Mouse (Mus musculus): ENCODE measurements around the gene Col4a2. TPM values are rescaled to one million over a fixed set of nuclear protein-coding genes. Genes with fewer than 3 reads are reported as not detected.

Gene Col4a2
- polyA plus RNA-seq, 1 experiment from 2014 or later: 82.2 TPM

DNA sequence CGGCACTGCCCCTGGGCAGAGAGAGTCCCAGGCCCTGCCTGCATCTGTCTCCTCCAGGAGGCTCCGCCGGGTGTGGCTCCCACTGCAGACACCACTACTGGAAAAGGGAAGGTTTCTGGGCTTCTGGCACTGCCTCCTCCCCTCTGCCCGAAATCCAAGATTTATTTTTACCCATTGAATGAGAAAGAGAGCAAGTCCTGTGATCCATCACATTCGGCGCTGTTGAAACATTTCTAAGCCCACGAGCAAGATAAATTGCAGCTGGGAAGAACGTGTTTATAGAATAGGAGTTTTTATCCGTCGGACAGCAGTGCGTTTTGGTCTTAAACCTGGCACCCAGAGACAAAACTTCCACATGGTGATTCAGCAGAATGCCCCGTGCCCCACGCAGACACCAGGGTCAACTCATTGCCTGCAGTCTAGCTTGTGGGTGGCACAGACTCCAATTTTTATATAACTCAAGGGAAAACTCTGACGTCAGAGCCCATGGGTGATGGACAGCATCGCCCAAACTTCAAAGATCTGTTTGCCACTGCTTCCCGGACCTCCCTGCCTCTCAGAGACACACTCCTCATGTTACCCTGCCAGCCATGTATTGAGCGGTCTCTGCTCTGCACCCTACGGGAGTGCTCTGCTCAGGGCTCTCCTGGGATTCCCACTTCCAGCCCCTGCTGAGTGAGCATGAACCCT lies 63.3 kb downstream of the Col4a2 start:
- H3K36me3 ChIP-seq: no peaks in the 10 kb centered on the region
- H3K4me1 ChIP-seq: peaks cover 18% of the 10 kb centered on the region
- H3K4me2 ChIP-seq (replicated peaks): no peak overlapping the region
- H3K27ac ChIP-seq: peak overlapping the region; percentile 0; the same call in 1 of the 2 replicates
- no peak overlapping the region for H3K9ac ChIP-seq
- 53% methylated on average over 18 of the region's 18 CpGs for WGBS
- no peaks in the 10 kb centered on the region for H3K9me3 ChIP-seq
- no peaks in the 10 kb centered on the region for H3K27me3 ChIP-seq
- H3K4me3 ChIP-seq: no peak overlapping the region
- ATAC-seq (ENCODE audit: insufficient number of reproducible peaks, insufficient read depth, low FRiP score, low TSS enrichment): peak; percentile 65; the same call in 1 of the 2 replicates

DNA sequence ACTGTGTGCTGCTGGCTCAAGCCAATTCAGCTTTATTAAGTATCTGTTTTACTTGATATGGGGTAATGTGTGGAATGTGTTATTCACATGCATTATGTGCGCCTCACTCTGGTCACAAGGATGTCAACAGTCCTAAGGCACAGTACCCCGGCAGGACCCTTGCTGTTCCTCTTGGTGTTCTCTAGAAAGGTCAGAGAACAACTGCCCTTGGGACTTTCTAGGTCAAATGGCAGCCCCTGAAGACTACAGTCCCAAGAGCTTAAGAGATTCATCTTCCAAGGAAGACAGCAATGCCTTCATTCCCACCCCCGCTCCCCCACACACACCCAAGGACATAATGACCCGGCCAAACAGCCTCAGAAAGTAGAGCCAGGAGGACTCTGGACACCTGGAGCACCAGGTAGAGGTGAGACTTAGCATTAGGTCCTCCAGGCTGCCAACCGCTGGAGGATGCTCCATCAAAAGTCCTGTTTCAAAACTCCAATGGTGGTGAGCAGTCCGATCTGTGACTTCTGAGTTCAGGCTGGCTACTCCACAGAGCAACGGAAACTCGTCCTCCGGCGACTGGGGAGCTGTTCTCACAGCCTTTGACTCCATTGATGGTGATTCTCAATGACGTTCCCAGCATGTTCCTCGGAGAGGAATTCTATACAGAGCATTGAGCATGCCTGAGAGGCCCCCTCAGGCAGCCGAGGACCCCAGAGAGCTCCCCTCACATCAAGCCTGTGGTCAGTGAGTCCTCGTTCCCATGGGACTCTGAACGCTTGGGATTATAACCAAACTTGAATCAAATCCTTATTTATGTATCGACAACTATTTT lies 65.0 kb downstream of the Col4a2 start:
- no peak overlapping the region for H3K27ac ChIP-seq
- no peak overlapping the region for H3K4me3 ChIP-seq
- no peak overlapping the region for H3K4me2 ChIP-seq (replicated peaks)
- H3K9me3 ChIP-seq: no peaks in the 10 kb centered on the region
- H3K4me1 ChIP-seq: peaks cover 32% of the 10 kb centered on the region
- H3K9ac ChIP-seq: no peak overlapping the region
- H3K27me3 ChIP-seq: no peaks in the 10 kb centered on the region
- no peak for ATAC-seq (ENCODE audit: insufficient number of reproducible peaks, insufficient read depth, low FRiP score, low TSS enrichment)
- 82% methylated on average over 16 of the region's 16 CpGs for WGBS
- no peaks in the 10 kb centered on the region for H3K36me3 ChIP-seq

DNA sequence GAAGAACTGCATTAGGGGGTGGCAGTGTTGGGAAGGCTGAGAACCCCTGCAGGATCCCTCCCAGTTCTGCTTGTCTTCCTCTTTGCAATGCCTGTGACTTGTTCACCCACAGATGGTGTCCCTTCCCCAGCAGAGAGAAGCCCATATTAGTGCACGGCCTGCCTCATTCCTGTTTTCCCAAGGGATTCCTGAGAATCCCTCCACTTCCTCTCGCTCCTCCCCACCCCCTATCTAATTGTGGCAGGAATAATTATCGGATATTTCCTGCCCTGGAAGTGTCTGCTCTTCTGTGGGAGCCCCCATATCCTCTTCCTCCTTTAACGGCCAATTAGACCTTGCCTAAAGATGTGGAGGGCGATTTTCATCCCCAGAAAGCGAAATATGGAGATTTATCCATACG lies 67.0 kb downstream of the Col4a2 start:
- Histone ChIP-seq H3K27me3 (no peaks in the 10 kb centered on the region), H3K36me3 (no peaks in the 10 kb centered on the region), H3K9me3 (no peaks in the 10 kb centered on the region), H3K9ac (no peak overlapping the region), H3K4me1 (peaks cover 34% of the 10 kb centered on the region), H3K27ac (no peak overlapping the region), H3K4me2 (replicated peaks) (no peak overlapping the region), H3K4me3 (no peak overlapping the region)
- 54% methylated on average over 7 of the region's 7 CpGs for WGBS
- ATAC-seq (ENCODE audit: insufficient number of reproducible peaks, insufficient read depth, low FRiP score, low TSS enrichment): no peak

DNA sequence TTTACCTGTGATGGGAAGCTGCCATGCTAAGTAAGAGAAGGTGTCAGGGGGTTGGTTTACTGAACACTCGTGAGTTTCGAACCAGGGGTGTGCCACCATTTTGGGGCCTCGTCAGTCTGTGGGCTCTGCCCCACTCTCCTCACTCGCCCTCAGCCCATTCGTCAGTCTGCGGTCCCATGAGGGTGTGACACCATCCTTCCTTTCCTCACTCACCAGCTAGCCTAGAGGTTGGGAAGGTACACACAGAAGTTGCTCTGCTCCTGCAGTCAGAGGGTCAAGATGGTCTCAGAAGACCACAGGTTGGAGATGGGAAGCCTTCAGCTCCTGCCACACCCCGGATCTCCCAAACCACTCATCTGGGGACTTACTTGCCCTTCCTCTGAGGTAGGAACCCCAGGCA lies 68.9 kb downstream of the Col4a2 start:
- Histone ChIP-seq H3K4me2 (replicated peaks) (no peak overlapping the region), H3K27me3 (no peaks in the 10 kb centered on the region), H3K9ac (no peak overlapping the region), H3K27ac (no peak overlapping the region), H3K9me3 (no peaks in the 10 kb centered on the region), H3K36me3 (no peaks in the 10 kb centered on the region), H3K4me1 (peaks cover 34% of the 10 kb centered on the region), H3K4me3 (no peak overlapping the region)
- 83% methylated on average over 7 of the region's 7 CpGs for WGBS
- ATAC-seq (ENCODE audit: insufficient number of reproducible peaks, insufficient read depth, low FRiP score, low TSS enrichment): no peak

DNA sequence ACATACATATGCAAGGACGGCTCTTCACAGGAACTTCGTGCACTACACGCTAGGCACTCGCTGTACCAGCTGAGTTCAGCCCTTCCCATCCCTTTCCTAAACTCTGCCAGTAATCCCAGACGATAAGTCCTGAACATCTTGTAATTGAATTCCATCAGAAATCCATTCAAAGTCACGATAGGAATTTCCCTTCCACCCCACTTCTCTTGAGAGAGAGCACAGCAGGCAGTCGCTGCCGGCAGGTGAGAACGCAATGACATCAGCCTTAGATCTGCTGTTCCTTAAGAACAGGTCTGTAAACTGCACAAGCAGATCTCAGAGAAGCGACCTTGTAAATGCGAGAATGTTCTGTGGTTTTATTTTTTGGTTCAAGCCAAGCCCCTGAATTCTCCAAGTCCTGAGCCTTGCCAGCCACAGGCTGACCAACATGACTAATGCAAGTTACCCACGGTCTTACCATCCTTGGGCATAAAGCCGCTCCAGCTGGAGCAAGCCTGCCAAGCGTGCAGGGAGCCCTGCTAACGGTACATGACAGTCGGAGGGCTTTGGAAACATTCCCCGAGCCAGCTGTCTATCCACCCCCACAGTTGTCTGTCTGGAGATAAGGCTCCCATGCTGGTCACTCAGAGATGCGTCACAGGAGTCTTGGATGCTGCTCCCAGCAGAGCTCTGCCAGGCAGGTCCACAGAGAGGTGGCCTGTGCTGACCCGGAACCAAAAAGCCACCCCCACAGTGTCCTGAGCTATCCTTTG lies 69.6 kb downstream of the Col4a2 start:
- ATAC-seq (ENCODE audit: insufficient number of reproducible peaks, insufficient read depth, low FRiP score, low TSS enrichment): peak; percentile 45; the same call in 1 of the 2 replicates
- Histone ChIP-seq H3K4me3 (no peak overlapping the region), H3K36me3 (no peaks in the 10 kb centered on the region), H3K4me1 (peaks cover 33% of the 10 kb centered on the region), H3K4me2 (replicated peaks) (no peak overlapping the region), H3K9ac (no peak overlapping the region), H3K27ac (no peak overlapping the region), H3K9me3 (no peaks in the 10 kb centered on the region), H3K27me3 (no peaks in the 10 kb centered on the region)
- 50% methylated on average over 19 of the region's 19 CpGs for WGBS

DNA sequence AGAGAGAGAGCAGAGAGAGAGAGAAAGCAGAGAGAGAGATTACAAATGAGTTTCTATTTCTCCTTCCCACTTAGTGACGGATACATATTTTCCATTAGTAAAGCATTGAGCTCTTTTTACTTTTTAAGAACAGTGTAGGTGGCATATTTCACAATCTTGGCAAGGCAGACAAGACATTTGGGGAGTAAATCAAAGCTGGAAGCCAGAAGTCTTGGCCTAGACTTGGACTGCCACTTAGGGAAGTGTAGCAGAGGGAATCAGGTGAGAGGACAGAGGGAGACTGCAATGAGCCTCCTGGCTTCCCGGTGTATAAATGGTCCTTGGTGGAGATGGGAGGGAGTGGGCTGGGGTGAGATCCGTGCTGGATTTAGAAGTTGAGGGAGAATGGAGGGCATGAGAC lies 70.3 kb downstream of the Col4a2 start:
- no peaks in the 10 kb centered on the region for H3K36me3 ChIP-seq
- no peak overlapping the region for H3K9ac ChIP-seq
- H3K27ac ChIP-seq: no peak overlapping the region
- no peak for ATAC-seq (ENCODE audit: insufficient number of reproducible peaks, insufficient read depth, low FRiP score, low TSS enrichment)
- H3K4me2 ChIP-seq (replicated peaks): no peak overlapping the region
- H3K4me1 ChIP-seq: peaks cover 33% of the 10 kb centered on the region
- WGBS: 62% methylated on average over 3 of the region's 3 CpGs
- no peaks in the 10 kb centered on the region for H3K27me3 ChIP-seq
- no peak overlapping the region for H3K4me3 ChIP-seq
- no peaks in the 10 kb centered on the region for H3K9me3 ChIP-seq

DNA sequence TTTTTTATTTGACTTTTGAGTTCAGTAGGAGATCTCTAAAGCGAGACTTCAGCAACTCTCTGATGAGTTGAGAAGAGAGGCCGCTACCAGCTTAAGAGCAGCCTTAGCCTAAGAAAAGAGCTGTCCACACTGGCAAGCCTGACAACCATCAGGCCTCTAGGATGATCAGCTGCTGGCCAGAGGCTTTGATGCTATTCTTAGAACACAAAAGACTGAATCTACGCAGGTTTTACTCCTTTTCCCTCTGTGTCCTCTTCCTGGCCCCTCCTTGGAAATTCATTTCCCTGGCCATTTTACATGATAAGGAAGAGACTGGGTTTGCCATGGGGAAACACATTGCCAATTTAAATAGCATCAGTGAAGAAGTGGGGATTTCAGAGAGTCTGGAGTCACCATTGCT lies 70.8 kb downstream of the Col4a2 start:
- Histone ChIP-seq H3K27ac (no peak overlapping the region), H3K36me3 (no peaks in the 10 kb centered on the region), H3K27me3 (no peaks in the 10 kb centered on the region), H3K4me1 (peaks cover 33% of the 10 kb centered on the region), H3K4me3 (no peak overlapping the region), H3K9me3 (no peaks in the 10 kb centered on the region), H3K4me2 (replicated peaks) (no peak overlapping the region), H3K9ac (no peak overlapping the region)
- 75% methylated on average over 3 of the region's 3 CpGs for WGBS
- no peak for ATAC-seq (ENCODE audit: insufficient number of reproducible peaks, insufficient read depth, low FRiP score, low TSS enrichment)

DNA sequence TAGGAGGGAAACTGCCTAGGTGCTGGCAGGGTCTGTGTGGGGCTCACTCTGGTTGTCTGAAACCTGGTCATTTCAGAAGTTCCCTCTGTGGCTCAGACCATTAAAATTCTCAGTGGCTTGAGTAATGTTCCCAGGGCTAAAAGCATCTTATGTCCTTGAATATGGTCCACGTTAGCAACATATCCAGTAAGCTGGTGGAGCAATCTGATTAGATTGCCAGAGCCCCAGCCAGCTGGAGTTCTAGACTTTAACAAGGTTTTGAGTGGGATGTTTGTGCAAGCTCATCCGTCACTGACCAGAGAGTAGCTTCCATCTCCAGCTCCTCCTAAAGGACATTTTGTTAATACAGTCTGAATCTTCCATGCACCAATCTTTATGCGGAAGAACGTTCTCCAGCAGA lies 72.2 kb downstream of the Col4a2 start:
- Histone ChIP-seq H3K4me3 (no peak overlapping the region), H3K9ac (no peak overlapping the region), H3K4me2 (replicated peaks) (no peak overlapping the region), H3K27ac (no peak overlapping the region), H3K36me3 (no peaks in the 10 kb centered on the region), H3K27me3 (no peaks in the 10 kb centered on the region), H3K4me1 (peaks cover 25% of the 10 kb centered on the region), H3K9me3 (no peaks in the 10 kb centered on the region)
- no peak for ATAC-seq (ENCODE audit: insufficient number of reproducible peaks, insufficient read depth, low FRiP score, low TSS enrichment)
- 80% methylated on average over 4 of the region's 4 CpGs for WGBS

DNA sequence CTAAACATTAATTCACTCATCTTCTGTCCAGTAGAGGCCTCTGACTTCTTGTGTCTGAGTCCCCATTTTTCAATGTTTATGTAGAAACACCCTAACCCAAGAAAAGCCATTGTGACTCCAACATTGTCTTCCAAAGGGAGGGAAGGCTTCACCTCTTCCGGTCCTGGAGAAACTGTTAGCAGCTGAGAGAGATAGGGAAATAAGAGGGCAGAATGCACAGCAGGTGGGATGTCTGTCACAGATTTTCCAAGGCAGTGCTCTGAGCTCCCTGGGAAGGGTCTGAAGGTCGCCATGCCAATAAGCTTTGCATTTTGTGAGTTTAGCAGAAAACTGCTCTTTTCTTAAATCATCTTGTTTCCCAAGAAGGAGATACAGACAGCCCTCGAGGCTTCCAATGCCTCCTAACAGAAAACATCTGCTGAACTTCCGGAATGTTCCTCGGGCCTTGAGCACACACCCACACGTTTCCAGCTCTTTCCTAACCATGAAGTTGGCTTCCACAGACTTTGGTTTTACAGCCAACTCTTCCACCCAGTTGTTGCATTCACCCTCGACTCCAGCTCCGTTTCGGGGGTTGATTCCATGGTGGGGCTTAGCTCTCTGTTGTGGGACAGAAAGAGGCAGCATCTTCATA lies 72.8 kb downstream of the Col4a2 start:
- H3K36me3 ChIP-seq: no peaks in the 10 kb centered on the region
- WGBS: 56% methylated on average over 9 of the region's 9 CpGs
- no peak overlapping the region for H3K4me2 ChIP-seq (replicated peaks)
- H3K27ac ChIP-seq: no peak overlapping the region
- no peak overlapping the region for H3K4me3 ChIP-seq
- H3K9me3 ChIP-seq: no peaks in the 10 kb centered on the region
- peaks cover 25% of the 10 kb centered on the region for H3K4me1 ChIP-seq
- no peaks in the 10 kb centered on the region for H3K27me3 ChIP-seq
- ATAC-seq (ENCODE audit: insufficient number of reproducible peaks, insufficient read depth, low FRiP score, low TSS enrichment): no peak
- H3K9ac ChIP-seq: no peak overlapping the region

DNA sequence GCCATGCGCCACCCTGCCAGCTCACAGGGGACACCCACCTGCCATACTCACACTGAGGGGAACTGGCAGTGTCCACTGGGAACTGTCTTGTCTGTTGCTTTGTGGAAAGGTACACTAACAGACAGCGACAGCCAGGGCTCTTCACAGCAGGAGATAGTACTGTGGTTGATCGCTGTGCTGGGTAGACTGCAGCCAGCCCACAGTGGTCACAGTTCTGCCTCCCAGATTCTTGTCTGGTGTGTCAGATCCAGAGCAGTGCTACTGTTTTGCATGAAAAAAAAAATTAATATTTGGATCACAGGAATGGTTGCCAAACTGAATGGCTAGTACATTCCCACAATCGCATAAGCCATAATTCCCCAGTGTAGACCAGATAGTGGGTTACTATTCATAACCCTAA lies 74.7 kb downstream of the Col4a2 start:
- Histone ChIP-seq H3K9ac (no peak overlapping the region), H3K27ac (no peak overlapping the region), H3K4me2 (replicated peaks) (no peak overlapping the region), H3K9me3 (0 out of 2 replicates have a peak, but pooled peaks cover 7% of the 10 kb centered on the region), H3K4me3 (no peak overlapping the region), H3K27me3 (no peaks in the 10 kb centered on the region), H3K4me1 (peaks cover 10% of the 10 kb centered on the region), H3K36me3 (0 out of 2 replicates have a peak, but pooled peaks cover 3% of the 10 kb centered on the region)
- no peak for ATAC-seq (ENCODE audit: insufficient number of reproducible peaks, insufficient read depth, low FRiP score, low TSS enrichment)
- 88% methylated on average over 4 of the region's 4 CpGs for WGBS

DNA sequence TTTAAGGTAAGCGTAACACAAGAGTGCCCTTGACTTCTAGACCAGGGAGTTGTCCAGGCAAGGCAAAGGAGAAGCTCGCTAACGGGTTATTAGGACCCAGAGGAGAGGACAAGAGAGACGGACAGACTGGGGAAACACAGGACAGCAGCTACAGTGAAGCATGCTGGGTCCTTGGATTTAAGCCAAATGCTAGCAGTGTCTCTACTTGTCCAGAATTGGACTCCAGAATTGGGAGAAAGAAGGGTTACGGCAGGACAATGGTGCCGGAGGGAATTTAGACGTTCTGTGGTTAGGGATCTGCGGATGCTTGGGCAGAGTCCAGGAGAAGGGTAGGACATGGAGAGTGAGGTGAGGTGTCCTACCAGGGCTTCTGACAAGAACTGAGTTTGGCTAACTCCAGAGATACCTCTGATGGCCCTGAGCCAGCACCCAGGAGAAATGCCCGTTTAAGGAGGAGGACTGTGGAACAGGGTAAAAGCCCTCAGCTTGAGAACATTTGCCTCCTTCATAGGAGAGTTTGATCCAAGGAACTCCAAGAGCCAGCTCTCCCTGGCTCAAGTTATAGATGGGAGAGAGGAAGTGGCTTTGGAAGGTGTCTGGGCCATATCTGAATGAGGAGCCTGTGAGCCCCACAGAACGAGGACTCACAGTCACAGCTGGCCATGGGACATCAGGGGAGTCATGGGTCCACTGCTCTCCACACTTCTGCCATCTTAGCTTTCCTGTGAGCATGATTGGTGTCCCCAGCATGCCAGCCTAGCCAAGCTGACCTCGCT lies 76.9 kb downstream of the Col4a2 start:
- WGBS: 86% methylated on average over 11 of the region's 11 CpGs
- H3K4me3 ChIP-seq: no peak overlapping the region
- H3K27ac ChIP-seq: no peak overlapping the region
- 0 out of 2 replicates have a peak, but pooled peaks cover 3% of the 10 kb centered on the region for H3K36me3 ChIP-seq
- ATAC-seq (ENCODE audit: insufficient number of reproducible peaks, insufficient read depth, low FRiP score, low TSS enrichment): no peak
- H3K27me3 ChIP-seq: no peaks in the 10 kb centered on the region
- H3K9me3 ChIP-seq: 0 out of 2 replicates have a peak, but pooled peaks cover 7% of the 10 kb centered on the region
- no peak overlapping the region for H3K4me2 ChIP-seq (replicated peaks)
- H3K9ac ChIP-seq: no peak overlapping the region
- peaks cover 19% of the 10 kb centered on the region for H3K4me1 ChIP-seq
